Mouse (Mus musculus) embryo, embryonic 11 days (tissue): ENCODE measurements at regions not wholly inside any gene's neighbourhood (a gene's known extent, or its start where the extent isn't known, plus 50 kb on each side); places are given as distances from the start of the nearest gene placed in this dataset.

ENCODE experiments used
- DNase-seq: peaks from one replicate; pipeline ENCODE4 v3.0.0-alpha.2; 2015

GRCm38 (mm10) chr8:116289237-116289636 lies 215.5 kb upstream of the Dynlrb2 start:
- no peak for DNase-seq

- peak; percentile 34 for DNase-seq
These were observed 220.8 kb upstream of the Dynlrb2 start for GRCm38 (mm10) chr8:116283990-116284389.

GRCm38 (mm10) chr8:116282341-116282740 lies 222.4 kb upstream of the Dynlrb2 start:
- DNase-seq: no peak

- no peak for DNase-seq
These were observed 229.8 kb upstream of the Dynlrb2 start for GRCm38 (mm10) chr8:116275014-116275413.

- DNase-seq: no peak
These were observed 233.5 kb upstream of the Dynlrb2 start for GRCm38 (mm10) chr8:116271238-116271637.

- no peak for DNase-seq
These were observed 235.4 kb upstream of the Dynlrb2 start for GRCm38 (mm10) chr8:116269393-116269792.

- DNase-seq: no peak
These were observed 236.1 kb upstream of the Dynlrb2 start for GRCm38 (mm10) chr8:116268685-116269084.

GRCm38 (mm10) chr8:116268161-116268560 lies 236.6 kb upstream of the Dynlrb2 start:
- no peak for DNase-seq

GRCm38 (mm10) chr8:116267021-116267420 lies 237.8 kb upstream of the Dynlrb2 start:
- DNase-seq: no peak

- no peak for DNase-seq
These were observed 239.2 kb upstream of the Dynlrb2 start for GRCm38 (mm10) chr8:116265591-116265990.

- no peak for DNase-seq
These were observed 240.7 kb upstream of the Dynlrb2 start for GRCm38 (mm10) chr8:116264078-116264477.

GRCm38 (mm10) chr8:116261286-116261685 lies 243.5 kb upstream of the Dynlrb2 start:
- peak; percentile 55 for DNase-seq

GRCm38 (mm10) chr8:116255398-116255797 lies 249.4 kb upstream of the Dynlrb2 start:
- DNase-seq: no peak

GRCm38 (mm10) chr8:116252455-116253216 lies 252.1 kb upstream of the Dynlrb2 start:
- no peak for DNase-seq

GRCm38 (mm10) chr8:116248398-116248797 lies 256.4 kb upstream of the Dynlrb2 start:
- DNase-seq: no peak

- DNase-seq: no peak
These were observed 261.3 kb upstream of the Dynlrb2 start for GRCm38 (mm10) chr8:116243493-116243892.

- no peak for DNase-seq
These were observed 261.8 kb upstream of the Dynlrb2 start for GRCm38 (mm10) chr8:116242972-116243371.

- DNase-seq: no peak
These were observed 262.9 kb upstream of the Dynlrb2 start for GRCm38 (mm10) chr8:116241987-116242242.

GRCm38 (mm10) chr8:116241146-116241986 lies 263.4 kb upstream of the Dynlrb2 start:
- no peak for DNase-seq

GRCm38 (mm10) chr8:116238670-116239069 lies 266.1 kb upstream of the Dynlrb2 start:
- DNase-seq: no peak

GRCm38 (mm10) chr8:116237561-116238100 lies 267.1 kb upstream of the Dynlrb2 start:
- no peak for DNase-seq

GRCm38 (mm10) chr8:116229654-116230136 lies 275.1 kb upstream of the Dynlrb2 start:
- DNase-seq: peak; percentile 59

- no peak for DNase-seq
These were observed 277.8 kb upstream of the Dynlrb2 start for GRCm38 (mm10) chr8:116227003-116227402.

- no peak for DNase-seq
These were observed 281.5 kb upstream of the Dynlrb2 start for GRCm38 (mm10) chr8:116223235-116223634.
